Mouse (Mus musculus) hindbrain, embryonic 16.5 days (tissue): ENCODE results near the gene Gsto2. TPM values are rescaled to one million over a fixed set of nuclear protein-coding genes. Genes with fewer than 3 reads are reported as not detected.

Experiments
- ATAC-seq: fragments of 200-750 bp; cut with Nextera tagmentation; 2 replicates; pipeline ENCODE4 v1.8.0; 2017; ENCODE audit warnings: moderate TSS enrichment, moderate library complexity
- H3K27ac ChIP-seq: fragments of 300-500 bp; sonication (generic); 2 replicates; pipeline ENCODE4 v1.5.1; 2014; ENCODE audit warnings: low read depth, mild to moderate bottlenecking, control low read depth, low read length, moderate library complexity
- H3K27me3 ChIP-seq: fragments of 300-500 bp; sonication (generic); replicated peaks from 2 replicates; pipeline ENCODE4 v1.6.1; 2014; ENCODE audit warnings: low read length; ENCODE audit not compliant: control insufficient read depth, insufficient read depth
- H3K36me3 ChIP-seq: fragments of 300-500 bp; sonication (generic); 2 replicates; pipeline ENCODE4 v1.6.1; 2014; ENCODE audit warnings: mild to moderate bottlenecking, low read length, moderate library complexity, mixed read lengths; ENCODE audit not compliant: control insufficient read depth, insufficient read depth
- H3K4me1 ChIP-seq: fragments of 300-500 bp; sonication (generic); 2 replicates; pipeline ENCODE4 v1.6.1; 2014; ENCODE audit warnings: low read depth, low read length; ENCODE audit not compliant: control insufficient read depth, insufficient read depth
- H3K4me2 ChIP-seq: fragments of 300-500 bp; sonication (generic); 2 replicates; pipeline ENCODE4 v1.6.1; 2014; ENCODE audit warnings: mild to moderate bottlenecking, low read length, control low read depth, moderate library complexity
- H3K4me3 ChIP-seq: fragments of 300-500 bp; sonication (generic); 2 replicates; pipeline ENCODE4 v1.5.1; 2014; ENCODE audit warnings: mild to moderate bottlenecking, low read length, control low read depth, moderate library complexity
- H3K9ac ChIP-seq: fragments of 300-500 bp; sonication (generic); 2 replicates; pipeline ENCODE4 v1.6.1; 2014; ENCODE audit warnings: low read depth, mild to moderate bottlenecking, control low read depth, low read length, moderate library complexity
- H3K9me3 ChIP-seq: fragments of 300-500 bp; sonication (generic); 2 replicates; pipeline ENCODE4 v1.6.1; 2014; ENCODE audit warnings: mild to moderate bottlenecking, low read length, moderate library complexity; ENCODE audit not compliant: control insufficient read depth
- WGBS: fragments of 180-500 bp; shearing (Covaris S2); extraction: QIAGEN DNeasy Blood & Tissue Kit; methylation state at CpG from one replicate; pipeline ENCODE4 v1.1.7; 2014; 5-methylcytosine and 5-hydroxymethylcytosine counted together
- polyA plus RNA-seq: library from polyadenylated mRNA; unstranded; fragments of >200 nt; fragmentation: Nextera tagmentation; extraction: Ambion mirVana; gene quantifications from 2 replicates; pipeline ENCODE4 v1.2.1, GENCODE M21; 2015

Gene Gsto2
- polyA plus RNA-seq, 1 experiment from 2014 or later = 1.2 TPM

DNA sequence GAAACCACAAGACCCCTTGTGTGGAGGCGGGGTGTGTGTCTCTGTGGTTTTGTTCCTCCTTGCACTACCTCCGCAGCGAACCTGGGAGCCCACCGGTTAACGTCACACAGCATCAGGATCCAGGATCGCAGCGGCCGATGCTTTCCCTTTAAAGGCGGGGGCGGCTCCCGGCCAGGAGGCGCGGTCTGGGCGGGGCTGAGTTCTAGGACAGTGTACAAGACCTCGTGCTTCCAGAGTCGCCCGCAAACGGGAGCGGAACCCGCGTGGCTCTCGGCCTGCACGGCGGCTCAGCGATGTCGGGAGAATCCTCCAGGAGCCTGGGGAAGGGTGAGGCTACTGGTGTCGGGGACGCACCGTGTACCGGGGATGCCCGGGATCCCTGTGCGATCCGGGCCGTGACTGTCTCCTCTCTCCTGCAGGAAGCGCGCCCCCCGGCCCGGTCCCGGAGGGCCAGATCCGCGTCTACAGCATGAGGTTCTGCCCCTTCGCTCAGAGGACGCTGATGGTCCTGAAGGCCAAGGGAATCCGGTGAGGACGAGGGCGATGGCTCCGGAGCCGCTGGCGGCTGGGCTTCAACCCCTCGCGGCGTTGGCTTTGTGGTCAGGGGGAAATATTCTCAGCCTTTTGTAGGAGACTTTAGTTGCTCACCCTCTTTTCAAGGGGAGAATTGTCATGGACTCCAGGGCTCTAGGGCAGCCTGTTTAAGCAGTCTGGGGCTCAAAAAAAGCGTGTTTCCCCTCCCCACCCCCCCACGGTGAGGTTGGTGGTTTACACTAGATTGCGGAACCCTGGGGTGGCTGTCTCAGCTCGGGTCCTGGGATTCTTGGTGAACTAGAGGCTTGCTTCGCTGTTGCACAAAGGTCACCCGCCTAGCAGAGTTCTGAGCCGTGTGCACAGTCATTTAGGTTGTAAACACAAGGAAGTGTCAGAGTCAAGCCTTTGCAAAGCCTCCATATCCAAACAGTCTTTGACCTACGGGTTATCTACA lies 10.2 kb upstream of the Gsto2 start, which contains the start of gene Gsto1:
Gsto1 (plus strand) TSS at position 175 of the 988 bp plus-strand sequence.
- H3K9me3 ChIP-seq = no peaks in the 10 kb centered on the region

DNA sequence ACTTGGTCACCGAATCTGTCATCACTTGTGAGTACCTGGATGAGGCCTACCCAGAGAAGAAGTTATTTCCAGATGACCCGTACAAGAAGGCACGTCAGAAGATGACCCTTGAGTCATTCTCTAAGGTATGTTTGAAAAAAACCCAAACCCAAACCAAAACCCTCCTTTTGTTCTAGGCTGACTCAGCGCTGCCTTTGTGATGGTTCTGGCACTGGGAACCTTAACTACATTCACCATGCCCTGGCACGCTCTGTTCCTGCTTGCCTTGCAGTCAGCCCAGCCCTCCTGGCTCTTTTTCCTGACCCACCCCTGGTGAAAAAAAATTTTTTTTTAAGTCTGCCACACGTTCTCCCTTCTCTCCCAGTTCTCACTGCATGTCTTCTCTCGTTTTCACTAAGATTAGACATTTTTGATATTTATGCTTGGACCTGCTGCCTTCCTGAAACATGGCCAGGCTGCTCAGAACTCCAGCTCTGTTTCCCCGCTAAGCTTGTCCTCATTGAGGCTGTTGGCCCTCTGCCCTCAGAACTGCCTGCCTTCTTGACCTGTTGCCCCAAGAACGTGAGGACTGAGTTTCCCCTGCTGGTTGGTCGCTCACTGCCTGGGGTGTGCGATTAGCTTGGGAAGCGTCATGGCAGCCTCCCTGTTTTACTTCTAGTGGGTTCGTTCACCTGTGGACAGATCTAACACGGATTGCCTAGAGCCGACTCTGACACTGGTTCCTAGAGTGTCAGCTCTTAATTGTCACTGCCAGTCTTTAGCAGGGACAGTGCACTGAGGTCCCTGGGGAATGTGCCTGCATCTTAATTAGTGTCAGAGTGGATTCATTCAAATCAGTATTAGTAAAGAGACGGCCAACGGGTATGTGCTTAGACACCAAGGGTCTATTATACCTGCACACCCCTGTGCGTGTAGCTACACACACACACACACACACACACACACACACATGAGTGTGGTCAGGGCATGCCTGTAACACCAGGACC lies 7.1 kb upstream of the Gsto2 start:
- 74% methylated on average over 18 of the region's 18 CpGs for WGBS
- peaks cover 6% of the 10 kb centered on the region for H3K4me1 ChIP-seq
- no peak overlapping the region for H3K4me3 ChIP-seq
- H3K27me3 ChIP-seq = no peaks in the 10 kb centered on the region
- H3K36me3 ChIP-seq = peaks cover 8% of the 10 kb centered on the region; the same call in 1 of the 2 replicates
- H3K9ac ChIP-seq = no peak overlapping the region
- no peaks in the 10 kb centered on the region for H3K9me3 ChIP-seq
- no peak overlapping the region for H3K4me2 ChIP-seq
- H3K27ac ChIP-seq = no peak overlapping the region
- no peak for ATAC-seq

More for the DNA sequence above, 10.2 kb upstream of the Gsto2 start, which contains the start of gene Gsto1:
- peak; percentile 97 for ATAC-seq
- peak within 1 kb of the TSS; percentile 55 for H3K27ac ChIP-seq
- peak within 1 kb of the TSS; percentile 64 for H3K4me3 ChIP-seq
- H3K4me2 ChIP-seq = peak within 1 kb of the TSS; percentile 66
- peaks cover 2% of the 10 kb centered on the region; the same call in 1 of the 2 replicates for H3K36me3 ChIP-seq
- peaks cover 6% of the 10 kb centered on the region for H3K4me1 ChIP-seq
- no peaks in the 10 kb centered on the region for H3K27me3 ChIP-seq
- H3K9ac ChIP-seq = peak within 1 kb of the TSS; percentile 70
- under 1% methylated on average over 57 of the region's 60 CpGs for WGBS

DNA sequence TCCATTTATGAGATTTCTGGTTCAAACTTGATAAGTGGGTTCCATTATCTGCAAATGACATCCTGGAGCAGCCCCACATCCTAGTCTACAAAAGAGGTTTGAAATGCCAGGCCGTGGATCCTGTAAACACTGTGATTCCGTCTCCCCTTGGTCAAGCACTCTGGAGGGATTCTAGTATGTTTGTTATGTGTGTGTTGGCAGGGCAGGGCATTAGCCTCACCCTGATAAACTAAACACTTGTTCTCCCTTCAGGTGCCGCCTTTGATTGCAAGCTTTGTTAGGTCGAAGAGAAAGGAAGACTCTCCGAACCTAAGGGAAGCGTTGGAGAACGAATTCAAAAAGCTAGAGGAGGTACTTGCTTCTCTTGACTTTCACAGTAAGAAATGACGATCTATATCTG lies 6.2 kb upstream of the Gsto2 start:
- H3K9ac ChIP-seq = no peak overlapping the region
- no peaks in the 10 kb centered on the region for H3K9me3 ChIP-seq
- no peak overlapping the region for H3K4me3 ChIP-seq
- ATAC-seq = no peak
- no peak overlapping the region for H3K4me2 ChIP-seq
- no peak overlapping the region for H3K27ac ChIP-seq
- H3K4me1 ChIP-seq = peaks cover 1% of the 10 kb centered on the region
- 94% methylated on average over 8 of the region's 8 CpGs for WGBS
- H3K36me3 ChIP-seq = peaks cover 8% of the 10 kb centered on the region; the same call in 1 of the 2 replicates
- no peaks in the 10 kb centered on the region for H3K27me3 ChIP-seq

DNA sequence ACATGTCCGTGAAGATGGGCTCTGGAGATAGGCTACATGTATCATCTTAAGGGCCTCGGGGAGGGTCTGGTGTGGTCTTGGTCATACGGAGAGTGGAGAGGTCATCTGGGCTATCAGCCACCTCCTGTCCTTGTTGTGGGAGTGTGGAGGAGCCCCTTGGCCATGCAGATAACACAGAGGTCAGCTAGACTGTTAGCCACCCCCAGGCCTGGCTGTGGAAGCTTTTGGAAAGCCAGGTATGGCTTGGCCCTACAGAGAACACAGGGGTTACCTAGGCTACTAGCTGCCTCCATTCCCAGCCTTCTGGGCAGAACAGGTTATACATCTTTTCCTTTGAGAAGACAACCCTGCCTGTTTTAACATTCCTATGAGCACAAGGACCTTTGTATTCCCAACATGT lies 2.8 kb upstream of the Gsto2 start:
- no peak for ATAC-seq
- Histone ChIP-seq H3K4me3 (no peak overlapping the region), H3K36me3 (peaks cover 8% of the 10 kb centered on the region; the same call in 1 of the 2 replicates), H3K9me3 (no peaks in the 10 kb centered on the region), H3K9ac (no peak overlapping the region), H3K4me1 (peaks cover 7% of the 10 kb centered on the region), H3K4me2 (no peak overlapping the region), H3K27me3 (no peaks in the 10 kb centered on the region), H3K27ac (no peak overlapping the region)
- 96% methylated on average over 3 of the region's 3 CpGs for WGBS

DNA sequence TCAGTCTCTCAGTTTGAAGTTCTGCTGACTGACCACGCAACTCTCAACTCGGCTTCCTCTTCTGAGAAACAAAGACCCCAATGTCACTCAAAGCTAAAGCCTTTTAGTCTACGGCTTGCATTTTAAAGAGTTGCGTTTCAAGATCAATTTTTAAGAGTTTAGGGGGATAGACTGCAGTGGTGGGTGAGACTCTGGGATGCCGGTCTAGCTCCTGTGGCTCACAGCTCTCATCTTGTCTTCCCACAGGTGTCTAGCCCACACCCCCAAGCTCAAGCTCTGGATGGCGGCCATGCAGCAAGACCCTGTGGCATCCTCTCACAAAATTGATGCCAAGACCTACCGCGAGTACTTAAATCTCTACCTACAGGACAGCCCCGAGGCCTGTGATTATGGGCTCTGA lies 1.3 kb upstream of the Gsto2 start:
- no peak overlapping the region for H3K4me3 ChIP-seq
- H3K4me2 ChIP-seq = no peak overlapping the region
- WGBS = 96% methylated on average over 9 of the region's 9 CpGs
- H3K36me3 ChIP-seq = 0 out of 2 replicates have a peak, but pooled peaks cover 8% of the 10 kb centered on the region
- H3K4me1 ChIP-seq = peaks cover 7% of the 10 kb centered on the region
- no peak overlapping the region for H3K9ac ChIP-seq
- ATAC-seq = no peak
- no peak overlapping the region for H3K27ac ChIP-seq
- no peaks in the 10 kb centered on the region for H3K9me3 ChIP-seq
- H3K27me3 ChIP-seq = no peaks in the 10 kb centered on the region

DNA sequence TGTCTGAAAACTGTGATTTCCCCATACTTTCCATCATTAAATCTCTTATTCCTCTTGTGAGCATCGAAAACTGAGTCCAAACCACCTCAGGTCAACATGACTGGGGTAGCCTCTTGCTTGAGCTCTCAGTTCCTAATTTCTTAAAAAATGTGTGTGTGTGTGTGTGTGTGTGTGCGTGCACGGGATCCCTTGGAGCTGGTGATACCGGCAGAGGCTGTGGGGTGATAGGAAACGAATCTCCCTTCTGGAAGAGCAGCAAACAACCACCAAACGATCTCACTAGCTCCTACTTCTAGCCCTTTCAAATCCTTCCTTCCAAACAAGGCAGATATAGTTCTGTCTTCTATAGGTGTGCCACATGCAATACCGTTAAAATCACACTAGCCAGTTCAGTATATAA lies 613 bp upstream of the Gsto2 start:
- H3K4me1 ChIP-seq = peaks cover 7% of the 10 kb centered on the region
- H3K9ac ChIP-seq = peak overlapping the region; percentile 96
- 0 out of 2 replicates have a peak, but pooled peaks cover 8% of the 10 kb centered on the region for H3K36me3 ChIP-seq
- H3K27me3 ChIP-seq = no peaks in the 10 kb centered on the region
- H3K4me3 ChIP-seq = peak overlapping the region; percentile 68
- no peaks in the 10 kb centered on the region for H3K9me3 ChIP-seq
- 81% methylated on average over 7 of the region's 7 CpGs for WGBS
- ATAC-seq = no peak
- peak overlapping the region; percentile 91 for H3K27ac ChIP-seq
- H3K4me2 ChIP-seq = peak overlapping the region; percentile 60

DNA sequence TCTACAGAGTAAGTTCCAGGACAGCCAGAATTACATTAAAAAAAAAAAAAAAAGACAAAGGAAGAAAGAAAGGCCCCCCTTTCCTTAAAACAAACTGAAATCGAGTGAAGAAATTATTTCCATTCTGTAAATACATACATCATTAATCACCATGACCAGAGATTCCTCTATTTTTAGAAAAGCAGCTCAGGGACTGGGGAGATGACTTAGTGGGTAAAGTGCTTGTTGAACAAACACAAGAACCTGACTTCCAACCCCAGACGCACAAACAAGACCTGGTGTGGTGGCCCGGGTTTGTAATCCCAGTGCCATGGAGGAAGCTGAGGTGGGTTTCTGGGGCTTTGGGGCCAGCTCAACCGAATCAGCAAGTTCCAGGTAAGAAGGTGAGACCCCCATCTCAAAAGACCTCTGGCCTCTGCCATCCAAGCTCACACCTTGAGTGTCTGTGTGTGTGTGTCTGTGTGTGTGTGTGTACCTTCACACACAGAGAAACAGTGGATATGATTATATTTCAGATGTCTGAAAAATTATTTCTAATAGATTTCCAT lies 2.4 kb downstream of the Gsto2 start:
- Histone ChIP-seq H3K36me3 (no peaks in the 10 kb centered on the region), H3K27me3 (no peaks in the 10 kb centered on the region), H3K4me1 (peaks cover 7% of the 10 kb centered on the region), H3K9ac (no peak overlapping the region), H3K9me3 (no peaks in the 10 kb centered on the region), H3K27ac (no peak overlapping the region), H3K4me2 (no peak overlapping the region), H3K4me3 (no peak overlapping the region)
- 70% methylated on average over 4 of the region's 4 CpGs for WGBS
- no peak for ATAC-seq

DNA sequence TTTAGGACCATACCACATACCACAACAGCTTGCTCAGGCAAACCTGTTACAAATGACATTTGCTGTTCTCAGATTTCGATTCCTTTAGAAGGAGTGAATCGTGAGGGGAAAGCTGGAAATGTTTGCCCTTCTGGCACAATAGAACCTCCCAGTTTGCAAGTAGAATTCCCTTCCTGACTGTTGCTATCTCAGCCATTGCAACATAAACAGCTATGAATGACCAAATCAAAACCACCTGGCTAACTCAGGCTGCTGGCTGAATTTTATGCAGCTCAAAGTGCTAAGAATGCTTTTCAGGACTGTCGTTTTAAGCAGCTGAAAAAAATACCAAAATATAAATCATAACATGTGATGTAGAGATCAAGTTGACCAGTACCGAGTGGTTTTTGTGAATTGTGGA lies 3.6 kb downstream of the Gsto2 start:
- Histone ChIP-seq H3K9me3 (no peaks in the 10 kb centered on the region), H3K4me1 (peaks cover 7% of the 10 kb centered on the region), H3K36me3 (no peaks in the 10 kb centered on the region), H3K4me3 (no peak overlapping the region), H3K4me2 (no peak overlapping the region), H3K27me3 (no peaks in the 10 kb centered on the region), H3K27ac (no peak overlapping the region), H3K9ac (no peak overlapping the region)
- WGBS = 77% methylated on average over 4 of the region's 4 CpGs
- ATAC-seq = no peak
